Mouse (Mus musculus) lung, postnatal 0 days (tissue): ENCODE measurements around the gene Mpc2. TPM values are rescaled to one million over a fixed set of nuclear protein-coding genes. Genes with fewer than 3 reads are reported as not detected.

Experiments
- ATAC-seq: fragments of 200-750 bp; cut with Nextera tagmentation; 2 replicates; pipeline ENCODE4 v1.8.0; 2017; ENCODE audit warnings: moderate library complexity
- DNase-seq: peaks from one replicate; pipeline ENCODE4 v3.0.0-alpha.2; 2016; ENCODE audit warnings: low spot score
- H3K27ac ChIP-seq: fragments of 300-500 bp; sonication (generic); 2 replicates; pipeline ENCODE4 v1.5.1; 2014; ENCODE audit warnings: antibody characterized with exemption, mild to moderate bottlenecking, low read length, mixed read lengths
- H3K27me3 ChIP-seq: fragments of 300-500 bp; sonication (generic); replicated peaks from 2 replicates; pipeline ENCODE4 v1.6.1; 2014; ENCODE audit warnings: low read length, mixed read lengths; ENCODE audit not compliant: insufficient read depth
- H3K36me3 ChIP-seq: fragments of 300-500 bp; sonication (generic); 2 replicates; pipeline ENCODE4 v1.6.1; 2014; ENCODE audit warnings: low read length, mixed read lengths; ENCODE audit not compliant: insufficient read depth
- H3K4me1 ChIP-seq: fragments of 300-500 bp; sonication (generic); 2 replicates; pipeline ENCODE4 v1.6.1; 2014; ENCODE audit warnings: antibody characterized with exemption, low read depth, low read length, mixed read lengths; ENCODE audit not compliant: insufficient read depth
- H3K4me2 ChIP-seq: fragments of 300-500 bp; sonication (generic); replicated peaks from 2 replicates; pipeline ENCODE4 v1.6.1; 2014; ENCODE audit warnings: low read depth, mild to moderate bottlenecking, low read length, moderate library complexity, mixed read lengths
- H3K4me3 ChIP-seq: fragments of 300-500 bp; sonication (generic); 2 replicates; pipeline ENCODE4 v1.5.1; 2014; ENCODE audit warnings: low read depth, low read length
- H3K9ac ChIP-seq: fragments of 300-500 bp; sonication (generic); replicated peaks from 2 replicates; pipeline ENCODE4 v1.6.1; 2014; ENCODE audit warnings: low read depth, mild to moderate bottlenecking
- H3K9me3 ChIP-seq: fragments of 300-500 bp; sonication (generic); 2 replicates; pipeline ENCODE4 v1.6.1; 2016; ENCODE audit warnings: low read length, mixed read lengths
- CTCF ChIP-seq: IDR thresholded peaks from 2 replicates; pipeline ENCODE4 v1.5.1; 2016; ENCODE audit warnings: antibody characterized with exemption, mild to moderate bottlenecking
- EP300 ChIP-seq: IDR thresholded peaks from 2 replicates; pipeline ENCODE4 v1.6.1; 2016; ENCODE audit warnings: antibody characterized with exemption, mild to moderate bottlenecking, control low read depth
- WGBS: fragments of 180-500 bp; shearing (Covaris S2); extraction: QIAGEN DNeasy Blood & Tissue Kit; methylation state at CpG from one replicate; pipeline ENCODE4 v1.1.7; 2014; 5-methylcytosine and 5-hydroxymethylcytosine counted together
- polyA plus RNA-seq: library from polyadenylated mRNA; unstranded; fragments of >200 nt; fragmentation: Nextera tagmentation; extraction: Ambion mirVana; gene quantifications from 2 replicates; pipeline ENCODE4 v1.2.1, GENCODE M21; 2015

Gene Mpc2
- polyA plus RNA-seq, 1 experiment from 2014 or later: 225 TPM

DNA sequence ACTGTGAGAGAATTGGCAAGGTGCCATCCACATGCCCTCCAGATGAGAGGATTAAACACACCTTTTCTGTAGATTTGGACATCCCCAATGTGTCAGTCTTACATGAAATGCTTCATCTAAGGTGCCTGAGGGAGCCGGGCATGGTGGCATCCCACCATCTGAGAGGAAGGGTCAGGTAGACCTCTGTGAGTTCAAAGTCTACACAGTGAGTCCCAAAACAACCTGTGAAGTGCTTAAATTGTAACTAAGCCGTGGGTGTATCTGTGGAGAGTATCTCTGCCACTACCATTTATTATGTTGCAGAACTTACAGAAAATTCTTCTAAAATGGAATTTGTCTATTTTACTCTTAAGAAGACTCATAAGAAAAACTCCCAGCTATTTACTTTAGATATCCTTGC lies 25.7 kb downstream of the Mpc2 start:
- no peak overlapping the region for H3K9ac ChIP-seq
- no peak for ATAC-seq
- H3K4me3 ChIP-seq: no peak overlapping the region
- no peak for TF ChIP-seq CTCF
- no peak for TF ChIP-seq EP300
- H3K36me3 ChIP-seq: no peaks in the 10 kb centered on the region
- H3K27me3 ChIP-seq: no peaks in the 10 kb centered on the region
- no peak for DNase-seq
- 80% methylated on average over 2 of the region's 2 CpGs for WGBS
- no peak overlapping the region for H3K4me2 ChIP-seq
- no peaks in the 10 kb centered on the region for H3K9me3 ChIP-seq
- no peak overlapping the region for H3K27ac ChIP-seq
- no peaks in the 10 kb centered on the region for H3K4me1 ChIP-seq

- H3K9ac ChIP-seq: no peak overlapping the region
- TF ChIP-seq CTCF: no peak
- no peak for TF ChIP-seq EP300
- 70% methylated on average over 4 of the region's 4 CpGs for WGBS
- no peak overlapping the region for H3K4me3 ChIP-seq
- H3K4me1 ChIP-seq: no peaks in the 10 kb centered on the region
- no peaks in the 10 kb centered on the region for H3K9me3 ChIP-seq
- ATAC-seq (no peak), DNase-seq (no peak)
- no peaks in the 10 kb centered on the region for H3K36me3 ChIP-seq
- H3K27ac ChIP-seq: no peak overlapping the region
- H3K27me3 ChIP-seq: no peaks in the 10 kb centered on the region
- H3K4me2 ChIP-seq: no peak overlapping the region
These were observed 28.8 kb downstream of the Mpc2 start for GRCm38 (mm10) chr1:165489197-165489596.

GRCm38 (mm10) chr1:165498856-165499255 lies 38.4 kb downstream of the Mpc2 start:
- no peaks in the 10 kb centered on the region for H3K27me3 ChIP-seq
- H3K4me1 ChIP-seq: no peaks in the 10 kb centered on the region
- no peak overlapping the region for H3K4me3 ChIP-seq
- H3K4me2 ChIP-seq: no peak overlapping the region
- H3K9ac ChIP-seq: no peak overlapping the region
- DNase-seq: peak; percentile 57
- H3K36me3 ChIP-seq: no peaks in the 10 kb centered on the region
- H3K9me3 ChIP-seq: no peaks in the 10 kb centered on the region
- TF ChIP-seq CTCF: no peak
- TF ChIP-seq EP300: no peak
- WGBS: 57% methylated on average over 3 of the region's 3 CpGs
- H3K27ac ChIP-seq: no peak overlapping the region
- ATAC-seq: no peak

DNA sequence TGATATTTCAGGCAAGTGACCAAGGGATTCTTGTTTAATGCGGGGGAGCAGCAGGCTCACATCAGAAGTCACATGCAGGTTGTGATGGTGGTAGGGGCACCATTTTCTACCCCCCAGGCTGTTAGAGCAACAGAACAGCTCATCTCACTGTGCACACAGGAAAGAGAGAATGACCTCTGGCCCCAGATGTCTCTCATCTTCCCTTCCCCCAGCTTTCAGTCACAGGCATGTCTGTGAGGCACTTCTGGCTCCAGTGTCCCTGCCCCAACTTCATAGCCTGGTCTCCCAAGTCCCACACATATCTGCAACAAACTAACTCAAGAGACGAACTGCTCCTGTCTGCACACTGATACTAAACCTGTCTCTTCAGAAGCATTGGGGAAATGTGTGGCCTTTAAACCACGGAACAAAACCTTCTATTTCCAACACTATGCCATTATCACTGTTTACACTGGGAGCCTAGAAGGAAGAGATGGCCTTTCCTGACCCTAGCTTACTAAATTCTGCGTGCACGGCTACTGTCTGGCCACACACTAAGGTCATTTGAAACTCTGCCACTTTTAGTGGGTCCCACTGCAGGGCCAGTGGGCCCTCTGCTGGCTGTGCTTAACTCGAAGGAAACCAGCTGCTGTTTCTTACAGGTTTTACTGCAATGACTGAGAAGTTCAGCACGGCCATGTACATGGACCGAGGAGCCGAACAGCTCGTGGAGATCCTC lies 43.0 kb downstream of the Mpc2 start:
- Histone ChIP-seq H3K4me3 (no peak overlapping the region), H3K36me3 (no peaks in the 10 kb centered on the region), H3K4me2 (no peak overlapping the region), H3K9me3 (no peaks in the 10 kb centered on the region), H3K4me1 (no peaks in the 10 kb centered on the region), H3K27me3 (no peaks in the 10 kb centered on the region), H3K9ac (no peak overlapping the region), H3K27ac (no peak overlapping the region)
- ATAC-seq: peak; percentile 78
- peak; percentile 80 for DNase-seq
- WGBS: 16% methylated on average over 10 of the region's 10 CpGs
- TF ChIP-seq CTCF: peak; percentile 80
- TF ChIP-seq EP300: no peak

DNA sequence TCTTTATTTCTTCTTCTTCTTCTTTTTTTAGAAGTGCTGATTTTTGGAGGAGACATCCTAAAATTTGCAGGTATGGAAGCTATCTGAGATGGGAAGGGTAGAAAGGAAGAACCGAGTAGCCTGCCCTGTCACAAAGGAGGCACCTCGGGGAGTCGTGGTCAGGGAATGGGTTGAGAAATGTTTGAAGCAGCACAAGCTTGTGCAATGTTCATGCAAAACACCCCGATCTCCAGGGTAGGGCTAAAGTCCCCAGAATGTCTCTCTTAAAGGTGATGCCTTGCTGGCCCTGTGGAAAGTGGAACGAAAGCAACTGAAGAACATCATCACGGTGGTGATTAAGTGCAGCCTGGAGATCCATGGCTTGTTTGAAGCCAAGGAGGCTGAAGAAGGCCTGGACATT lies 45.9 kb downstream of the Mpc2 start:
- no peak overlapping the region for H3K4me2 ChIP-seq
- TF ChIP-seq CTCF (no peak), EP300 (no peak)
- no peak overlapping the region for H3K27ac ChIP-seq
- WGBS: 87% methylated on average over 6 of the region's 6 CpGs
- no peaks in the 10 kb centered on the region for H3K27me3 ChIP-seq
- no peaks in the 10 kb centered on the region for H3K36me3 ChIP-seq
- no peaks in the 10 kb centered on the region for H3K4me1 ChIP-seq
- DNase-seq (no peak), ATAC-seq (no peak)
- H3K9me3 ChIP-seq: no peaks in the 10 kb centered on the region
- H3K9ac ChIP-seq: no peak overlapping the region
- no peak overlapping the region for H3K4me3 ChIP-seq

GRCm38 (mm10) chr1:165510161-165510560 lies 49.7 kb downstream of the Mpc2 start:
- no peak overlapping the region for H3K27ac ChIP-seq
- no peaks in the 10 kb centered on the region for H3K27me3 ChIP-seq
- no peak overlapping the region for H3K9ac ChIP-seq
- H3K4me2 ChIP-seq: no peak overlapping the region
- H3K4me3 ChIP-seq: no peak overlapping the region
- peak; percentile 42 for DNase-seq
- H3K4me1 ChIP-seq: no peaks in the 10 kb centered on the region
- no peaks in the 10 kb centered on the region for H3K9me3 ChIP-seq
- no peaks in the 10 kb centered on the region for H3K36me3 ChIP-seq
- WGBS: 67% methylated on average over 6 of the region's 6 CpGs
- ATAC-seq: no peak; the same call in 1 of the 2 replicates
- no peak for TF ChIP-seq CTCF
- no peak for TF ChIP-seq EP300
